Mouse (Mus musculus) lung, postnatal 0 days (tissue): Measurements from ENCODE around the gene Nbea. TPM values are rescaled to one million over a fixed set of nuclear protein-coding genes. Genes with fewer than 3 reads are reported as not detected.

ENCODE experiments used
- ATAC-seq: fragments of 200-750 bp; cut with Nextera tagmentation; 2 replicates; pipeline ENCODE4 v1.8.0; 2017; ENCODE audit warnings: moderate library complexity
- DNase-seq: peaks from one replicate; pipeline ENCODE4 v3.0.0-alpha.2; 2016; ENCODE audit warnings: low spot score
- H3K27ac ChIP-seq: fragments of 300-500 bp; sonication (generic); 2 replicates; pipeline ENCODE4 v1.5.1; 2014; ENCODE audit warnings: antibody characterized with exemption, mild to moderate bottlenecking, low read length, mixed read lengths
- H3K27me3 ChIP-seq: fragments of 300-500 bp; sonication (generic); replicated peaks from 2 replicates; pipeline ENCODE4 v1.6.1; 2014; ENCODE audit warnings: low read length, mixed read lengths; ENCODE audit not compliant: insufficient read depth
- H3K36me3 ChIP-seq: fragments of 300-500 bp; sonication (generic); 2 replicates; pipeline ENCODE4 v1.6.1; 2014; ENCODE audit warnings: low read length, mixed read lengths; ENCODE audit not compliant: insufficient read depth
- H3K4me1 ChIP-seq: fragments of 300-500 bp; sonication (generic); 2 replicates; pipeline ENCODE4 v1.6.1; 2014; ENCODE audit warnings: antibody characterized with exemption, low read depth, low read length, mixed read lengths; ENCODE audit not compliant: insufficient read depth
- H3K4me2 ChIP-seq: fragments of 300-500 bp; sonication (generic); replicated peaks from 2 replicates; pipeline ENCODE4 v1.6.1; 2014; ENCODE audit warnings: low read depth, mild to moderate bottlenecking, low read length, moderate library complexity, mixed read lengths
- H3K4me3 ChIP-seq: fragments of 300-500 bp; sonication (generic); 2 replicates; pipeline ENCODE4 v1.5.1; 2014; ENCODE audit warnings: low read depth, low read length
- H3K9ac ChIP-seq: fragments of 300-500 bp; sonication (generic); replicated peaks from 2 replicates; pipeline ENCODE4 v1.6.1; 2014; ENCODE audit warnings: low read depth, mild to moderate bottlenecking
- H3K9me3 ChIP-seq: fragments of 300-500 bp; sonication (generic); 2 replicates; pipeline ENCODE4 v1.6.1; 2016; ENCODE audit warnings: low read length, mixed read lengths
- CTCF ChIP-seq: IDR thresholded peaks from 2 replicates; pipeline ENCODE4 v1.5.1; 2016; ENCODE audit warnings: antibody characterized with exemption, mild to moderate bottlenecking
- EP300 ChIP-seq: IDR thresholded peaks from 2 replicates; pipeline ENCODE4 v1.6.1; 2016; ENCODE audit warnings: antibody characterized with exemption, mild to moderate bottlenecking, control low read depth
- WGBS: fragments of 180-500 bp; shearing (Covaris S2); extraction: QIAGEN DNeasy Blood & Tissue Kit; methylation state at CpG from one replicate; pipeline ENCODE4 v1.1.7; 2014; 5-methylcytosine and 5-hydroxymethylcytosine counted together
- polyA plus RNA-seq: library from polyadenylated mRNA; unstranded; fragments of >200 nt; fragmentation: Nextera tagmentation; extraction: Ambion mirVana; gene quantifications from 2 replicates; pipeline ENCODE4 v1.2.1, GENCODE M21; 2015

Nbea gene
- polyA plus RNA-seq, 1 experiment from 2014 or later: 6.3 TPM

GRCm38 (mm10) chr3:55785266-55785980, 398.1 kb downstream of the Nbea start:
- no peak for ATAC-seq
- Histone ChIP-seq H3K36me3 (no peaks in the 10 kb centered on the region), H3K9me3 (no peaks in the 10 kb centered on the region), H3K4me1 (peaks cover 2% of the 10 kb centered on the region; the same call in 1 of the 2 replicates), H3K4me3 (no peak overlapping the region), H3K4me2 (no peak overlapping the region), H3K27ac (no peak overlapping the region), H3K27me3 (peaks cover 29% of the 10 kb centered on the region), H3K9ac (no peak overlapping the region)
- WGBS: 84% methylated on average over 4 of the region's 4 CpGs
- TF ChIP-seq EP300 (no peak), CTCF (no peak)
- DNase-seq: no peak

- Histone ChIP-seq H3K36me3 (no peaks in the 10 kb centered on the region), H3K9ac (no peak overlapping the region), H3K4me2 (peak overlapping the region; percentile 52), H3K27me3 (peaks cover 38% of the 10 kb centered on the region), H3K4me1 (peaks cover 3% of the 10 kb centered on the region; the same call in 1 of the 2 replicates), H3K27ac (no peak overlapping the region), H3K9me3 (no peaks in the 10 kb centered on the region), H3K4me3 (peak overlapping the region; percentile 37)
- ATAC-seq (no peak), DNase-seq (no peak)
- TF ChIP-seq CTCF: no peak
- TF ChIP-seq EP300: no peak
- WGBS: 29% methylated on average over 7 of the region's 7 CpGs
Measured at GRCm38 (mm10) chr3:55784101-55784500, 399.4 kb downstream of the Nbea start.

GRCm38 (mm10) chr3:55783171-55784081, 400.1 kb downstream of the Nbea start:
- H3K27me3 ChIP-seq: peaks cover 40% of the 10 kb centered on the region
- ATAC-seq (0 out of 2 replicates have a peak, but pooled peaks have one; percentile 21), DNase-seq (no peak)

GRCm38 (mm10) chr3:55782771-55783170, 400.7 kb downstream of the Nbea start:
- no peak overlapping the region for H3K9ac ChIP-seq
- no peaks in the 10 kb centered on the region for H3K9me3 ChIP-seq
- H3K4me1 ChIP-seq: peaks cover 3% of the 10 kb centered on the region; the same call in 1 of the 2 replicates
- H3K4me2 ChIP-seq: peak overlapping the region; percentile 52
- no peak overlapping the region for H3K27ac ChIP-seq
- ATAC-seq (no peak), DNase-seq (no peak)
- H3K4me3 ChIP-seq: peak overlapping the region; percentile 37
- H3K36me3 ChIP-seq: no peaks in the 10 kb centered on the region
- TF ChIP-seq EP300 (no peak), CTCF (no peak)
- 7% methylated on average over 22 of the region's 22 CpGs for WGBS
- peaks cover 40% of the 10 kb centered on the region for H3K27me3 ChIP-seq

More at GRCm38 (mm10) chr3:55783171-55784081, 400.1 kb downstream of the Nbea start:
- no peaks in the 10 kb centered on the region for H3K9me3 ChIP-seq
- no peaks in the 10 kb centered on the region for H3K36me3 ChIP-seq
- no peak for TF ChIP-seq EP300
- no peak for TF ChIP-seq CTCF
- no peak overlapping the region for H3K9ac ChIP-seq
- peak overlapping the region; percentile 52 for H3K4me2 ChIP-seq
- WGBS: 10% methylated on average over 45 of the region's 45 CpGs
- H3K27ac ChIP-seq: no peak overlapping the region
- peak overlapping the region; percentile 37 for H3K4me3 ChIP-seq
- peaks cover 3% of the 10 kb centered on the region; the same call in 1 of the 2 replicates for H3K4me1 ChIP-seq

- Histone ChIP-seq H3K27ac (no peak within 1 kb of the TSS), H3K4me2 (peak within 1 kb of the TSS; percentile 52), H3K4me1 (peaks cover 3% of the 10 kb centered on the region; the same call in 1 of the 2 replicates), H3K27me3 (peaks cover 40% of the 10 kb centered on the region), H3K9ac (no peak within 1 kb of the TSS), H3K9me3 (no peaks in the 10 kb centered on the region), H3K36me3 (no peaks in the 10 kb centered on the region), H3K4me3 (peak within 1 kb of the TSS; percentile 37)
- ATAC-seq (no peak), DNase-seq (no peak)
- WGBS: 18% methylated on average over 16 of the region's 16 CpGs
- no peak for TF ChIP-seq EP300
- no peak for TF ChIP-seq CTCF
Measured at GRCm38 (mm10) chr3:55782056-55782687, 401.3 kb downstream of the Nbea start, which contains the start of gene Mab21l1. Gene Mab21l1, plus strand, starts transcription at chr3:55782510.
